Mouse (Mus musculus) liver, postnatal 0 days (tissue): Measurements from ENCODE around the gene Defb23.
A peak's percentile ranks its signal among the peaks of the same experiment; 100 is the strongest.

ENCODE experiments used
- CTCF ChIP-seq: sonication (generic); IDR thresholded peaks from 2 replicates; pipeline ENCODE4 v1.5.1; 2016; ENCODE audit warnings: antibody characterized with exemption, low read depth
- EP300 ChIP-seq: IDR thresholded peaks from 2 replicates; pipeline ENCODE4 v1.6.1; 2016; ENCODE audit warnings: antibody characterized with exemption, low read depth, mild to moderate bottlenecking

DNA sequence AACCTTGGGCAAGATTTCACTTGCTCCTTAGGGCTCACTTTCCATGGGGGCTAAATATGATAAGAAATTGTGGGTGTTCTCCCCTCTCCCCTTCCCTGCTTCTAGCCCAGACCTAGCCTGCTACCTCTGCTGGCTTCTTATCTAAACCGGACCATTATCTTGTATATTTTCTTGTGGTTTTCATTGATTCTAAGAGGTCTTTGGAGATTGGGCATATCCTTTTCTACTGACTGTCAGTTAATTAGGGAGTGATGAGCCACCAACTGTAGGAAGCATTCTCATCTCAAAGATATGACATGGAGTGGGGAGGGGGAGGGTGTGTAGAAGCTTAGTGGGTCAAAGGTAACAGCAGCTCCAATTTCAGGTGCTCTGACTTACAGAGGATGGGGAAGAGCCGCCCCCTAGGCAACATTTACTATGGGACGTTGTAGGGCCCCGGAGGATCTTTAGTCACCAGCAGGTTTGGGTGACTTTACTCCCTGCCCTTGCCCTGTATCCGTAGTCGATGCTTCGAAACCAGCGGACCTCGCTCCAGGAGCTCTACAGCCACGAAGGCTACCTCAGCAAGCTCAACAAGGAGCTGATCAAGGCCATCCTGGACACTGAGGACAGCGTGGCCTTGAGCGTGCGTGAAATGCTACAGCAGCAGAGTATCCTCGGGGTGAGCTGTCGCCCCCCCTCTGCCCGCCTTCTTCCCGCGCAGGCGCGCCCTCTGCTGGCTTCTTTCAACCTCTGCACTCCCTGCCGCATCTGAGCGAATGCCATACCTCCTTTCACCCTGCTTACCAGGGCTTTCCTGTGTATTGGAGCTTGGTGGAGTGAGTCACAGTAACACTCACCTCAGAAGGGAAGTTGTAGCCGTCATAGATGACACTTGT lies 27.2 kb downstream of the Defb23 start:
- peak; percentile 95 for TF ChIP-seq CTCF
- TF ChIP-seq EP300, result no peak
